Comparison of ENCODE assay signal across 10 mouse cellular contexts in genomic region chr7:80833651-80834532, GRCm38 (mm10). TPM values are rescaled to one million over a fixed set of nuclear protein-coding genes. Genes with fewer than 3 reads are reported as not detected.
DNase-seq lines count a peak whose midpoint lies in the region; ATAC-seq and TF ChIP-seq lines count a peak whose summit lies in the region.
"Had no signal": no experiment of that assay in that cellular context is flagged by ENCODE, and none has a peak within 500 bp of the region (broad histone marks: within the 10 kb centered on the region; RNA-seq: fewer than 3 reads in every experiment).

No protein-coding gene starts in this region.

- no peak overlapping the region for H3K4me2 ChIP-seq in hindbrain, embryonic 11.5 days (replicated peaks; ENCODE audit: low read depth, low read length)
- H3K4me2 ChIP-seq in hindbrain, embryonic 16.5 days (ENCODE audit: low read length) = no peak overlapping the region
- 0 out of 2 replicates have a peak overlapping the region, but pooled peaks have one; percentile 27 for H3K4me2 ChIP-seq in intestine, postnatal 0 days (replicated peaks; ENCODE audit: low read depth)

- peak; percentile 21 for DNase-seq in hindbrain, embryonic 11.5 days (ENCODE audit: low spot score)
- peak; percentile 45 for DNase-seq in testis, postnatal 10 days (ENCODE audit: low spot score)
- no peak for DNase-seq in testis, postnatal 14 days (ENCODE audit: low spot score)
- peak; percentile 41 to 63 for DNase-seq in thymus, postnatal 36 days
- no peak for DNase-seq in frontal cortex, postnatal 14 days (ENCODE audit: low spot score in 2 of 2)
- DNase-seq in right cerebral cortex, postnatal 10 days (ENCODE audit: low spot score in 2 of 2) = no peak

- no peak for ATAC-seq in hindbrain, embryonic 11.5 days (ENCODE audit: low FRiP score)
- ATAC-seq in hindbrain, embryonic 16.5 days = no peak
- ATAC-seq in intestine, postnatal 0 days = no peak

- no peak overlapping the region for H3K27ac ChIP-seq in hindbrain, embryonic 11.5 days (ENCODE audit: low read depth, low read length)
- no peak overlapping the region for H3K27ac ChIP-seq in hindbrain, embryonic 16.5 days (ENCODE audit: low read depth, low read length)
- H3K27ac ChIP-seq in intestine, postnatal 0 days (ENCODE audit: low read depth, low read length) = no peak overlapping the region
- H3K27ac ChIP-seq: hindbrain, embryonic 13.5 days; liver, embryonic 14.5 days had no signal

- no peak for TF ChIP-seq CTCF in intestine, postnatal 0 days (IDR thresholded peaks at IDR 0.05; ENCODE audit: low read depth)

- no peaks in the 10 kb centered on the region for H3K27me3 ChIP-seq in hindbrain, embryonic 11.5 days (ENCODE audit: control insufficient read depth, insufficient read depth, low read length)
- H3K27me3 ChIP-seq in hindbrain, embryonic 16.5 days (replicated peaks; ENCODE audit: control insufficient read depth, insufficient read depth, low read length) = no peaks in the 10 kb centered on the region
- H3K27me3 ChIP-seq in intestine, postnatal 0 days (replicated peaks; ENCODE audit: control insufficient read depth, insufficient read depth, low read length) = no peaks in the 10 kb centered on the region
- H3K27me3 ChIP-seq: hindbrain, embryonic 13.5 days had no signal

- WGBS in hindbrain, embryonic 11.5 days = 42% methylated on average over 11 of the region's 12 CpGs
- 47% methylated on average over 12 of the region's 12 CpGs for WGBS in hindbrain, embryonic 16.5 days
- 32% methylated on average over 12 of the region's 12 CpGs for WGBS in intestine, postnatal 0 days

- no peaks in the 10 kb centered on the region for H3K9me3 ChIP-seq in hindbrain, embryonic 11.5 days (ENCODE audit: control insufficient read depth, low read length)
- H3K9me3 ChIP-seq in hindbrain, embryonic 16.5 days (ENCODE audit: control insufficient read depth, low read length) = no peaks in the 10 kb centered on the region
- H3K9me3 ChIP-seq in intestine, postnatal 0 days (ENCODE audit: control insufficient read depth) = no peaks in the 10 kb centered on the region
- H3K9me3 ChIP-seq: hindbrain, embryonic 13.5 days had no signal

- H3K9ac ChIP-seq in hindbrain, embryonic 11.5 days (ENCODE audit: low read depth, low read length) = no peak overlapping the region
- no peak overlapping the region for H3K9ac ChIP-seq in hindbrain, embryonic 16.5 days (ENCODE audit: low read depth, low read length)
- no peak overlapping the region for H3K9ac ChIP-seq in intestine, postnatal 0 days (ENCODE audit: low read depth, low read length)
- H3K9ac ChIP-seq: hindbrain, embryonic 13.5 days; liver, embryonic 14.5 days had no signal

- H3K4me1 ChIP-seq in hindbrain, embryonic 11.5 days (replicated peaks; ENCODE audit: control insufficient read depth, insufficient read depth, low read length) = no peaks in the 10 kb centered on the region
- H3K4me1 ChIP-seq in hindbrain, embryonic 16.5 days (ENCODE audit: control insufficient read depth, insufficient read depth, low read depth, low read length) = peaks cover 2% of the 10 kb centered on the region; the same call in 1 of the 2 replicates
- no peaks in the 10 kb centered on the region for H3K4me1 ChIP-seq in intestine, postnatal 0 days (replicated peaks; ENCODE audit: control insufficient read depth, insufficient read depth, low read length)
- H3K4me1 ChIP-seq: hindbrain, embryonic 13.5 days had no signal

- H3K4me3 ChIP-seq in hindbrain, embryonic 11.5 days (ENCODE audit: low read depth, low read length) = no peak overlapping the region
- no peak overlapping the region for H3K4me3 ChIP-seq in hindbrain, embryonic 16.5 days (ENCODE audit: low read length)
- H3K4me3 ChIP-seq in intestine, postnatal 0 days (ENCODE audit: low read depth, low read length) = no peak overlapping the region
- H3K4me3 ChIP-seq: hindbrain, embryonic 13.5 days had no signal

- H3K36me3 ChIP-seq in hindbrain, embryonic 11.5 days (ENCODE audit: control insufficient read depth, insufficient read depth, low read length) = no peaks in the 10 kb centered on the region
- H3K36me3 ChIP-seq in hindbrain, embryonic 16.5 days (ENCODE audit: control insufficient read depth, insufficient read depth, low read length) = no peaks in the 10 kb centered on the region
- H3K36me3 ChIP-seq in intestine, postnatal 0 days (ENCODE audit: control insufficient read depth, insufficient read depth) = no peaks in the 10 kb centered on the region
- H3K36me3 ChIP-seq: hindbrain, embryonic 13.5 days had no signal

RNA-seq across cellular contexts. Expression of gene Iqgap1, which starts 8.1 kb away (rescaled TPM):
- polyA plus RNA-seq in hindbrain, embryonic 11.5 days (2014; fragmentation: Nextera tagmentation; extraction: Ambion mirVana) = 27.1 and 29.1 TPM in 2 replicates
- polyA plus RNA-seq in hindbrain, embryonic 16.5 days (2015; fragmentation: Nextera tagmentation; extraction: Ambion mirVana) = 19.2 and 20.7 TPM in 2 replicates
- polyA plus RNA-seq in intestine, postnatal 0 days (2015; fragmentation: Nextera tagmentation; extraction: Ambion mirVana) = 32.3 and 34.1 TPM in 2 replicates

RNA-seq across cellular contexts. Expression of gene Zscan2, which starts 26.8 kb away (rescaled TPM):
- polyA plus RNA-seq in hindbrain, embryonic 11.5 days (2014; fragmentation: Nextera tagmentation; extraction: Ambion mirVana) = 4.5 and 4.8 TPM in 2 replicates
- 3.3 and 3.4 TPM in 2 replicates for polyA plus RNA-seq in hindbrain, embryonic 16.5 days (2015; fragmentation: Nextera tagmentation; extraction: Ambion mirVana)
- 0.68 and 0.80 TPM in 2 replicates for polyA plus RNA-seq in intestine, postnatal 0 days (2015; fragmentation: Nextera tagmentation; extraction: Ambion mirVana)

Comparison
In these comparisons a context has a peak if more than half of its experiments do, and no peak if none do; other contexts are left out.
1. DNase-seq: peak in hindbrain, embryonic 11.5 days (single experiment), testis, postnatal 10 days (single experiment) and thymus, postnatal 36 days (2 of 2); none in testis, postnatal 14 days (single experiment), frontal cortex, postnatal 14 days (0 of 2) and right cerebral cortex, postnatal 10 days (0 of 2).